Mouse (Mus musculus) kidney, postnatal 10 days (tissue): ENCODE data around the gene Usp36.
"Not testable (repeated sequence)": the region's sequence is repeated elsewhere in the genome, so short reads cannot be mapped to it uniquely, and the experiment has no call there.

Experiments used
- DNase-seq: peaks from one replicate; pipeline ENCODE4 v3.0.0; 2021; ENCODE audit warnings: mixed read lengths

The Usp36 gene

GRCm38 (mm10) chr11:118289999-118290889, at the start of gene Usp36:
TSS of gene Usp36 (minus strand) at chr11:118290244.
- DNase-seq = peak; percentile 100

DNA sequence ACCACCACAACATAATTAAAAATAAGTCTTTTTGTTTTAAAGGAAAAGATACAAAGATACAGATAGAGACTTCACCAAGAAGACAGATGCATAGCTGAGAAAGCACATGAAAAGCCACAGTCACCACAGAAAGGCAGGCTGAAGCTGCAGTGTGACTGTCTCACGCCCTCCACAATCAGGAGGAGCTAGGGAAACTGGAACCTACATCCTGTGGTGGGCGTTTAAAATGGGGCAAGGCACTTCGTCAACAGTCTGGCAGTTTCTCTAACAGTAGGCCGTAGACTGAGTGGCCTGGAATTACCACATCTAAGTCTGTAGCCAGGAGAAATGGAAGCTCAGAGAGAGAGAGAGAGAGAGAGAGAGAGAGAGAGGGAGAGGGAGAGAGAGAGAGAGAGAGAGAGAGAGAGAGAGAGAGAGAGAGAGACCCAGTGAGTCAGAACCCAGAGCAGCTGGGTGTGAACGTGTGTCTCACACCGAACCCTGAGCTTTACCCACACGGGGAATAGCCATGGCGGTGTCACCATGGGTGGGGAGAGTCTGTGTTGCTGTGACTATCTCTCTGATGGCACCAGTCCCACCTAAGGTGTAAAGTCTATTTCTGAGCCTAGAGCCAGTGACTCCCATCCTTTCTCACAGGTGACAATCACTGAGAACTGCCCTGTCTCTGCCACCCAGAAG, 47.6 kb upstream of the Usp36 start:
- no peak for DNase-seq

DNA sequence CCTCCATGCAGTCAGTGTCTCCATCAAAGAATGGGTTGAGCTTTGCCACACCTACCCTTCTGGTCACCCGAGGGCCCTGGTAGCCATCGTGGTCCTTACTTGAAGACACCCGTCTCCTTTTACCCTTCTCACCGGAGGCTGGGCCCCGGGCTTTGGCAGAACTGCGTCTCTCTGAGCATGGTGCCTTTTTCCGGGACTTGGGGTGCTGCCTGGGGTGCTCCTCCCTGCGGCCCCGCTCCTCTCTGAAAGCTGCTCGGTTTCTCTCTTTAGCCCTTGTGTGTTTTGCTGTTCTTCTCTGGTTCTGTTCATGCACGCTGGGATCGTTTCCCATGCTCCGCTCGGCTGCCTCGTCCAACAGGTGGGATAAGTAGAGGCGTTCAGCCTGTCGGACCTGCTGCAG, 43.4 kb upstream of the Usp36 start:
- no peak for DNase-seq

- no peak for DNase-seq
Observed at GRCm38 (mm10) chr11:118332376-118332775, 42.3 kb upstream of the Usp36 start.

DNA sequence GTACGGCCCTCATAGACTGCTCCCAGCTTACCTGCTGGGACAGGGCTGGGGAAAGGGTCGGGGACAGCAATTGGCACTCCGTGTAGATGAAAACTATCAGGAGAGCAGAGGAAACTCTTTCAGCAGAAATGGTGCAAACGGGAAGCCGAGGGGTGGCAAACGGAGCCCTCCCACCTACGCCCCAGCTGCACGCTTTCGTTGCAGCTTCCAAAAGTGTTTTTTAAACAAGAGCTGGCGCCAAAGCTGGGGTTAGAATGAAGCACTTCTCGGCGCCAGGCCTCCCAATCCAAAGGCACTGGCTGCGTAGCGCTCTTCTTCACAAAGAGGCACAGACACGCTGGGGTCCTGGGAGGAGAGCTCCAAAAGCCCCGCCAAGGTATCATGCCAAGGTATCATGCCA, 40.7 kb upstream of the Usp36 start:
- no peak for DNase-seq

DNA sequence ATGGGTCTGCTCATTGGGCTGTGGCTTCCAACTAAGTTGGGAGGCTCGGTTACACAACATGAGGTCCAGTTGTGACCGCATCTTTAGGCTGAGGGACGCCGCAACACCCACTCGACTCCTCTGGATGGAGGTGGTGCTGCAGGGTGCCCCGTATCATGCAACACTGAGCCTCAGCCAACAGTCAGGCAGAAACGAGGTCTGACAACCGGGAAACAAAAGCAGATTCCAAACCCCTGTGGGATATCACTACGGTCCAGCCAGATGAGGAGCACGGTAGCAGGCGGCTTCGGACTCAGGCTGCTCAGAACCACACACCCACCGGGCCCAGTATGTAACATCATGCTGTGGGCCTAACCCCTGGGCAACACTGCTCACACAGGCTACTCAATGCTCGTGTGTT, 40.3 kb upstream of the Usp36 start:
- DNase-seq = no peak

- DNase-seq = no peak
Observed at GRCm38 (mm10) chr11:118328947-118329346, 38.9 kb upstream of the Usp36 start.

DNA sequence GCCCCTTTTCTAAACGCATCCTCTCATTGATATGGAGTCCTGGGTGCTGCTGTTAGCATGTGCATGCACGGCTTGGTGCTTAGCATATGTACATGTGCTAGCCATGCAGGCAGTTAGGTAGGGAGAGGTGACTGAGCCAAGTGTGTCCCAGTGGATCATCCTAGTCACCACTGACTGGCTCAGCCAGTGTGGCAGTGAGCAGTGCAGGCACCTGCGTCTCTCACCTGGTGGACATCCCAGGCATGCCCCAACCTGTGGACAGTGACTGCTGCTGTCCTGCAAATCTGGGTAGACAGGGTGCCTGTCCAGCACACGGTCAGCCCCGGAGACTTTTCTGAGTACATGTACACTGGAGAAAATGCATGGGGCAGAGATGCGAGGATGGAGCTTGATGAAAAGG, 38.5 kb upstream of the Usp36 start:
- DNase-seq = no peak

DNA sequence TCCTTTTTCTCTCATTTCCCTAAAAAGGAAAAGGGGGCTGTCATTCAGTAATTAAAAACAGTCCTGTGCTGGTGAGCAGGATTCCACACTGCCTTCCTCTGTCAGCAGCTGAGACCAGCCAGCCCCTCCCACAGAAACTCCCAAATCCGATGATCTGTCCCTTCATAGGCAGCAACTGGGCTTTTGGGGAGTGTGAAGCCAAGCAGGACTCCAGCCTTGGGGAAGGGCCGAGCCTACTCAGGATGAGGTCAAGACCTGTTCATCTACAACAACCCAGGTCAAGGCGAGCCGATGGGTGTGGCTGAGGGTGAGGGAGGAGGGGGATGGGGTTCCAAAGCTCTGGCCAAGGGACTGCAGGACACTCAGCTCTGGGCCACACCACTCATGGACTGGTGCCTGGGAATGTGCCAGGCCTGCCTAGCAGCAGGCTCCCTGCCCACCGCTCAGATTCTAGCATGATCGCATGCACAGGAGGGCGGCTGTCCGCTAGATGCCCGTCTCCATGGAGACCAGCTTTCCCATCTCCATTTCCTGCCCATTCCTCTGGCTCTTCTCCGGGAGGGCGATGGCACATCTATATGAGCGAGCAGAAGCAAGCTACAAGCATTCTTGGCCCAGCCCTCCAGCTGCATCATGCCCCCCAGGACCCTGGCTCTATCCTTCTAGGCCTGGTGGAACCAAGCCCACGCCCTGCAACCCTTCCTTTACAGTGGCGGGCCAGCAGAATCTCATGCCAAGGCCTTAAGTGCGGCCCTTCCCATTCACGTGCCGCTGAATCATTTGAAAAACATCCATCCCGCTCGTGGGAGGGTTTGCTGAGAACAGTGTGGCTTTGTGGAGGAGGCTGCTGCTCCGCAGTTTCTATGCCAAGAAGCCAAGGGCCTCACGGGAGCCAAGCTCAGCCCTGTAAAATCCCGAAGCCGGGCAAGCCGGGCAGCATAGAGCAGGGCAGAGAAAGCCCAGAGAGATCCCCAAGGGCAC, 37.2 kb upstream of the Usp36 start:
- peak; percentile 48 for DNase-seq

DNA sequence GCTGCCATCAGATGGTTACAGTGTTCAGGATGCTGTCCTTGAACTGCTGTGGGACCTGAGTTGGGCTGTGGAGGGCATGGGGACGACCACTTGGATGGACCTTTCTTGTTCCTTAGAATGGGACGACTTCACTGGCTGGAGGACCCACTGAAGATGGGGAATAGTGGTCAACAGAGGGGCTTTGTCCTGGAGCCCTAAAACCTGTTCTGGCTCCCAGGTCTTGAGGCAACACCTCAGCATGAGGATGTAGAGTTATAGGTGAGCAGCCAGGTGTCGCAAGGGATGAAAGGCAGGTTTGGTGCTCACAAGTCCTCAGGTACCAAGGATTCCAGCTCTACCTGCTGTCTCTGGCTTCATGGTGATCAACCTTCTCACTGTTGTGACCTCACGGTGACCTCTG, 36.4 kb upstream of the Usp36 start:
- no peak for DNase-seq

DNA sequence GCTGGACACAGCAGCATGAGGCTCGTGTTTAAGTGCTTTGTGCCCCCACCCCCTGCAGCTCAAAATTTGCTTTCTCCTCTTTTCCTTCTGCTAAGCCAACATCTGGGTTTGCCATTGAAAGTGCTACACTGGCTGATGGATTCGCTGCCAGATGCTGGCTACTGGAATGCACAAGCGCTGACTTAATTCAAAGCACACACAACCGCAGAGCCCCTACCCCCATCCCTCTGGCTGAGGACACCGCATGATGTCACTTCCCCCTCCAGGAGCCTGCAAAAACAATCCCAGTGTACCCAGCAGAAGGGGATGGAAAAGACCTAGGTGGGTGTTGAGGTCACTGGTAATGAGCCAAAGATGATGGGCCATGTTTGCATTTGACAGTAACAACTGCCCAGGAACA, 34.5 kb upstream of the Usp36 start:
- DNase-seq = no peak

- no peak for DNase-seq
Observed at GRCm38 (mm10) chr11:118323974-118324373, 33.9 kb upstream of the Usp36 start.

GRCm38 (mm10) chr11:118322647-118323046, 32.6 kb upstream of the Usp36 start:
- no peak for DNase-seq

GRCm38 (mm10) chr11:118321971-118322370, 31.9 kb upstream of the Usp36 start:
- DNase-seq = no peak

DNA sequence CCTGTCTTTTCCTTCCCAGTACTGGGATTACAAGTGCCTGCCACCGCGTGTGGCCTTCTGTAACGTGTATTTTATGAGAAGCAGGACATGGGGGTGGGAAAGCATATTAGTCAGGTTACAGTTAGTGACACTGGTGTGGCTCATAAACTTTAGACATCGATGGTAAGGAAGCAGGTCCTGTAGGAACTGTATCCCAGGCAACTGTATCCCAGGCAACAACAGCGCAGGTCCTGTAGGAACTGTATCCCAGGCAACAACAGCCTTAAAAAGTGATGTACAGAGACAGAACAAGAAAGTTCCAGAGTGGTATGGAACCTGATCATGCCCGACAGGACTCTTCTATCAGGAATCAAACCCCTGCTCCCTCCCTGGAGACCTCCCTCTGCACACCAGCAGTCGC, 31.5 kb upstream of the Usp36 start:
- no peak for DNase-seq

GRCm38 (mm10) chr11:118318678-118319077, 28.6 kb upstream of the Usp36 start:
- peak; percentile 65 for DNase-seq

DNA sequence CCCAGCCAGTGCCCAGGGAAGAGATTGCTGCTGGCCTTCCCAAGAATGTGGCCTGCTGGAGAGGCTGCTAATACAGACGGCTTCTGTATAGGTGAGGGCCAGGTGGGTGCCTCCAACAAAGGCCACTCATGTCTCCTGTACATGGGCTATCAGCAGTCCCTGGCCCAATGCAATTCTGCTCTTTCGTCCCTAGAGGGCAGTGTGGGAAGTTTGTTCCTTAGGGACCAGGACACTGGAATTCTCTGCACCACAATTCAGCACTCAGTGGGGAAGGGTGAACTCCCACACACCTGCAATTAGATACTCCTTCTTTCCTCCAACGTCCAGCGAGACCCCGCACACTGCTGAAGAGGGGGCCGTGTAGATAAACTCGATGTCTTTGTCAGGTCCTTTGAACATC, 27.1 kb upstream of the Usp36 start:
- peak; percentile 61 for DNase-seq

- no peak for DNase-seq
Observed at GRCm38 (mm10) chr11:118316231-118316806, 26.3 kb upstream of the Usp36 start.

- no peak for DNase-seq
Observed at GRCm38 (mm10) chr11:118312132-118312723, 22.2 kb upstream of the Usp36 start.

DNA sequence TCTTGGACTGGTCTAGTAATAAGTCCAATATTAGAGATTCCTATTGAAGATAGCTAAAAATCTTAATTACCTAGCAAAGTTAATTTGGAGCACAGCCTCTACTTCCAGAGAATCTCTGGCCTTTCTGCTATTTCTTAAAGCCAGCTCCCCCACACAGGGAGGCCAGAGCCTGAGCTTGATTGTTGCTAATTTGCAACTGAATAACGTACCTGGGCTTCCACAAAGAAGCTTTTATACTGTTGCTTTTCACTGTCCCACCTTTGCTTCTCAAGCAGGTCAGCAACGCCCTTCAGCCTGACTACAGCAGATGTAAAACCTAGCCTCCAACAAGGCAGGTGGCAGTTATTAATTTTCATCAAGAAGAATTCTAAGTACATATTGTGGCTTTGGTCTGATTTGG, 17.9 kb upstream of the Usp36 start:
- not testable (repeated sequence) for DNase-seq

GRCm38 (mm10) chr11:118303959-118304358, 13.9 kb upstream of the Usp36 start:
- not testable (repeated sequence) for DNase-seq

GRCm38 (mm10) chr11:118298810-118299209, 8.8 kb upstream of the Usp36 start:
- DNase-seq = no peak
